Mouse (Mus musculus) bone marrow, adult 2 months (tissue): ENCODE data around the gene Rab13.

Experiments
- CTCF ChIP-seq: fragments of 200-500 bp; IDR thresholded peaks from 2 replicates; pipeline ENCODE4 v1.5.1; 2011; ENCODE audit warnings: low read length, control low read depth; ENCODE audit not compliant: control insufficient read depth, insufficient read depth
- POLR2A ChIP-seq: fragments of 200-500 bp; IDR thresholded peaks from 2 replicates; pipeline ENCODE4 v1.6.1; 2011; ENCODE audit warnings: low read depth, mild to moderate bottlenecking, control low read depth, low read length, borderline replicate concordance; ENCODE audit not compliant: control insufficient read depth

- no peak for TF ChIP-seq CTCF
- TF ChIP-seq POLR2A = no peak
These were observed 7.0 kb downstream of the Rab13 start for GRCm38 (mm10) chr3:90220531-90220951.
